Mouse (Mus musculus) midbrain, embryonic 10.5 days (tissue): ENCODE results near the gene Wipi1. TPM values are rescaled to one million over a fixed set of nuclear protein-coding genes. Genes with fewer than 3 reads are reported as not detected.
"Not testable (repeated sequence)": the region's sequence is repeated elsewhere in the genome, so short reads cannot be mapped to it uniquely, and the experiment has no call there.

ENCODE experiments used
- DNase-seq: peaks from one replicate; pipeline ENCODE4 v3.0.0-alpha.2; 2017; ENCODE audit warnings: low spot score
- H3K27ac ChIP-seq: fragments of 300-500 bp; sonication (generic); replicated peaks from 2 replicates; pipeline ENCODE4 v1.5.1; 2016; ENCODE audit warnings: mild to moderate bottlenecking
- H3K27me3 ChIP-seq: fragments of 300-500 bp; sonication (generic); 2 replicates; pipeline ENCODE4 v1.6.1; 2016; ENCODE audit warnings: low read depth, mild to moderate bottlenecking; ENCODE audit not compliant: poor library complexity, severe bottlenecking
- H3K36me3 ChIP-seq: fragments of 300-500 bp; sonication (generic); 2 replicates; pipeline ENCODE4 v1.6.1; 2016; ENCODE audit warnings: mild to moderate bottlenecking, moderate library complexity
- H3K4me1 ChIP-seq: fragments of 300-500 bp; sonication (generic); 2 replicates; pipeline ENCODE4 v1.6.1; 2016
- H3K4me3 ChIP-seq: fragments of 300-500 bp; sonication (generic); 2 replicates; pipeline ENCODE4 v1.5.1; 2016; ENCODE audit warnings: mild to moderate bottlenecking, moderate library complexity
- H3K9me3 ChIP-seq: fragments of 300-500 bp; sonication (generic); replicated peaks from 2 replicates; pipeline ENCODE4 v1.6.1; 2016; ENCODE audit warnings: mild to moderate bottlenecking
- WGBS: fragments of 180-500 bp; shearing (Covaris S2); methylation state at CpG from one replicate; pipeline ENCODE4 v1.1.7; 2016; 5-methylcytosine and 5-hydroxymethylcytosine counted together
- polyA plus RNA-seq: library from polyadenylated mRNA; unstranded; fragments of >200 nt; fragmentation: Nextera tagmentation; extraction: Ambion mirVana; gene quantifications from 2 replicates; pipeline ENCODE4 v1.2.1, GENCODE M21; 2016

Gene Wipi1
- 17.9 and 19.4 TPM in 2 replicates for polyA plus RNA-seq

GRCm38 (mm10) chr11:109611303-109612149 is at the start of gene Wipi1:
Gene Wipi1 (minus strand): TSS chr11:109611967.
- Histone ChIP-seq H3K27me3 (peaks cover 4% of the 10 kb centered on the region; the same call in 1 of the 2 replicates), H3K4me1 (peaks cover 33% of the 10 kb centered on the region), H3K27ac (peak within 1 kb of the TSS; percentile 88), H3K36me3 (no peaks in the 10 kb centered on the region), H3K9me3 (no peaks in the 10 kb centered on the region), H3K4me3 (peak within 1 kb of the TSS; percentile 70)
- DNase-seq = peak; percentile 99
- under 1% methylated on average over 58 of the region's 58 CpGs for WGBS

GRCm38 (mm10) chr11:109660526-109660925 is 48.8 kb upstream of the Wipi1 start:
- DNase-seq, H3K27ac ChIP-seq, H3K4me1 ChIP-seq, H3K4me3 ChIP-seq, H3K27me3 ChIP-seq, H3K9me3 ChIP-seq: not testable (repeated sequence)
- 95% methylated on average over 8 of the region's 8 CpGs for WGBS
- H3K36me3 ChIP-seq = peaks cover 96% of the 10 kb centered on the region

GRCm38 (mm10) chr11:109656232-109656631 is 44.5 kb upstream of the Wipi1 start:
- H3K27ac ChIP-seq = no peak overlapping the region
- H3K36me3 ChIP-seq = peaks cover 78% of the 10 kb centered on the region
- H3K4me1 ChIP-seq = peaks cover 23% of the 10 kb centered on the region
- no peak overlapping the region for H3K4me3 ChIP-seq
- H3K9me3 ChIP-seq = no peaks in the 10 kb centered on the region
- WGBS = 93% methylated on average over 7 of the region's 7 CpGs
- no peaks in the 10 kb centered on the region for H3K27me3 ChIP-seq
- DNase-seq = no peak

GRCm38 (mm10) chr11:109654581-109654980 is 42.8 kb upstream of the Wipi1 start:
- Histone ChIP-seq H3K27ac (no peak overlapping the region), H3K4me3 (no peak overlapping the region), H3K9me3 (no peaks in the 10 kb centered on the region), H3K4me1 (peaks cover 31% of the 10 kb centered on the region), H3K36me3 (peaks cover 62% of the 10 kb centered on the region), H3K27me3 (no peaks in the 10 kb centered on the region)
- DNase-seq = no peak
- 92% methylated on average over 6 of the region's 6 CpGs for WGBS

- no peak for DNase-seq
- Histone ChIP-seq H3K27ac (no peak overlapping the region; the same call in 1 of the 2 replicates), H3K4me3 (peak overlapping the region; percentile 97; the same call in 1 of the 2 replicates)
Measured at GRCm38 (mm10) chr11:109653201-109653600, 41.4 kb upstream of the Wipi1 start.

GRCm38 (mm10) chr11:109652505-109652904 is 40.7 kb upstream of the Wipi1 start:
- Histone ChIP-seq H3K4me1 (peaks cover 42% of the 10 kb centered on the region), H3K27ac (no peak overlapping the region; the same call in 1 of the 2 replicates), H3K9me3 (no peaks in the 10 kb centered on the region), H3K27me3 (0 out of 2 replicates have a peak, but pooled peaks cover 9% of the 10 kb centered on the region), H3K4me3 (peak overlapping the region; percentile 97), H3K36me3 (peaks cover 45% of the 10 kb centered on the region)
- DNase-seq = no peak
- 73% methylated on average over 6 of the region's 6 CpGs for WGBS

More at GRCm38 (mm10) chr11:109653201-109653600, 41.4 kb upstream of the Wipi1 start:
- H3K4me1 ChIP-seq = peaks cover 42% of the 10 kb centered on the region
- WGBS = 86% methylated on average over 8 of the region's 8 CpGs
- H3K36me3 ChIP-seq = peaks cover 49% of the 10 kb centered on the region
- 0 out of 2 replicates have a peak, but pooled peaks cover 9% of the 10 kb centered on the region for H3K27me3 ChIP-seq
- no peaks in the 10 kb centered on the region for H3K9me3 ChIP-seq

GRCm38 (mm10) chr11:109651566-109652024 is 39.8 kb upstream of the Wipi1 start:
- peaks cover 36% of the 10 kb centered on the region for H3K36me3 ChIP-seq
- peak; percentile 55 for DNase-seq
- 0% methylated on average over 21 of the region's 21 CpGs for WGBS

GRCm38 (mm10) chr11:109650788-109651565 is 39.2 kb upstream of the Wipi1 start:
- Histone ChIP-seq H3K4me1 (peaks cover 42% of the 10 kb centered on the region), H3K27ac (peak overlapping the region; percentile 99)
- WGBS = under 1% methylated on average over 76 of the region's 90 CpGs

More at GRCm38 (mm10) chr11:109651566-109652024, 39.8 kb upstream of the Wipi1 start:
- Histone ChIP-seq H3K27ac (peak overlapping the region; percentile 99), H3K4me3 (peak overlapping the region; percentile 97), H3K27me3 (0 out of 2 replicates have a peak, but pooled peaks cover 9% of the 10 kb centered on the region), H3K9me3 (no peaks in the 10 kb centered on the region), H3K4me1 (peaks cover 42% of the 10 kb centered on the region)

GRCm38 (mm10) chr11:109649975-109650701 is 38.4 kb upstream of the Wipi1 start:
- H3K9me3 ChIP-seq = no peaks in the 10 kb centered on the region
- peak; percentile 78 for DNase-seq
- H3K4me3 ChIP-seq = peak overlapping the region; percentile 97
- H3K4me1 ChIP-seq = peaks cover 42% of the 10 kb centered on the region
- WGBS = 1% methylated on average over 31 of the region's 31 CpGs
- H3K36me3 ChIP-seq = peaks cover 21% of the 10 kb centered on the region
- H3K27me3 ChIP-seq = 0 out of 2 replicates have a peak, but pooled peaks cover 9% of the 10 kb centered on the region
- H3K27ac ChIP-seq = peak overlapping the region; percentile 99

More at GRCm38 (mm10) chr11:109650788-109651565, 39.2 kb upstream of the Wipi1 start:
- Histone ChIP-seq H3K27me3 (0 out of 2 replicates have a peak, but pooled peaks cover 9% of the 10 kb centered on the region), H3K9me3 (no peaks in the 10 kb centered on the region), H3K4me3 (peak overlapping the region; percentile 97), H3K36me3 (peaks cover 29% of the 10 kb centered on the region)
- DNase-seq = peak; percentile 93

GRCm38 (mm10) chr11:109649206-109649605 is 37.4 kb upstream of the Wipi1 start, which contains the start of gene Prkar1a:
Gene Prkar1a (plus strand): TSS chr11:109649405.
- Histone ChIP-seq H3K27ac (peak within 1 kb of the TSS; percentile 99), H3K4me3 (peak within 1 kb of the TSS; percentile 97), H3K36me3 (peaks cover 12% of the 10 kb centered on the region), H3K9me3 (no peaks in the 10 kb centered on the region), H3K27me3 (0 out of 2 replicates have a peak, but pooled peaks cover 9% of the 10 kb centered on the region), H3K4me1 (peaks cover 42% of the 10 kb centered on the region)
- WGBS = 38% methylated on average over 8 of the region's 8 CpGs
- no peak for DNase-seq

GRCm38 (mm10) chr11:109648510-109648909 is 36.7 kb upstream of the Wipi1 start:
- WGBS = 69% methylated on average over 7 of the region's 7 CpGs
- peaks cover 5% of the 10 kb centered on the region for H3K36me3 ChIP-seq
- H3K27me3 ChIP-seq = 0 out of 2 replicates have a peak, but pooled peaks cover 9% of the 10 kb centered on the region
- no peaks in the 10 kb centered on the region for H3K9me3 ChIP-seq
- no peak overlapping the region for H3K27ac ChIP-seq
- H3K4me3 ChIP-seq = no peak overlapping the region
- peaks cover 38% of the 10 kb centered on the region for H3K4me1 ChIP-seq
- no peak for DNase-seq
